Mouse (Mus musculus): ENCODE data around the gene Gm17027. TPM values are rescaled to one million over a fixed set of nuclear protein-coding genes. Genes with fewer than 3 reads are reported as not detected.
"Not testable (repeated sequence)": the region's sequence is repeated elsewhere in the genome, so short reads cannot be mapped to it uniquely, and the experiment has no call there.

Gene Gm17027
- polyA plus RNA-seq (2014; fragmentation: Nextera tagmentation; extraction: Ambion mirVana), result not detected in 2 replicates

DNA sequence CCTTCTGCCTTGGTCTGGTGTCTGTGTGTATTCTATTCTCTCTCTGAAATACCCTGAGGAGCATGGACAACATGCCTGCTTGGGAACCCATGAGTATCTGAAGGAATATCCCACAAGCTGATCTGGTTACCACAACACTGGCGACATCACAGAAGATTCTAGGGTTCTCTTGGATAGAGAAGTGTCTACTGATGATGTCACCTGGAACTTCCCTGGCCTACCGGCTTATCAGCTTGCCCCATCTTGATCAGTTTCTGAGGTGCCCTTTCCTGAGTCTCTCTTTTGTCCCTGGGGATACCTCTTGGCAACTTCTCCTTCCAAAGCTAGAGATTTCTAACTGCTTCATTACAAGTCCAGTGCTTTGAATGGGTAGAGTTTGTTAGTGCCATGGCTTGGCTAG lies at the start of gene Gm17027:
Gene Gm17027 (minus strand): TSS at position 101 of the 400 bp plus-strand sequence.
- H3K4me3 ChIP-seq (ENCODE audit: low read depth, low read length); ATAC-seq (replicated peaks; ENCODE audit: insufficient number of reproducible peaks, low FRiP score, low TSS enrichment); H3K36me3 ChIP-seq (ENCODE audit: control insufficient read depth, insufficient read depth, low read length); H3K27me3 ChIP-seq (ENCODE audit: control insufficient read depth, insufficient read depth, low read length); H3K9me3 ChIP-seq (replicated peaks; ENCODE audit: control insufficient read depth, low read length); H3K9ac ChIP-seq (ENCODE audit: low read depth, low read length); H3K4me2 ChIP-seq; H3K4me1 ChIP-seq (ENCODE audit: control insufficient read depth, insufficient read depth, low read length); H3K27ac ChIP-seq (ENCODE audit: low read depth, low read length): not testable (repeated sequence)
- 63% methylated on average over 1 of the region's 2 CpGs for WGBS (ENCODE audit: insufficient replicate concordance)

DNA sequence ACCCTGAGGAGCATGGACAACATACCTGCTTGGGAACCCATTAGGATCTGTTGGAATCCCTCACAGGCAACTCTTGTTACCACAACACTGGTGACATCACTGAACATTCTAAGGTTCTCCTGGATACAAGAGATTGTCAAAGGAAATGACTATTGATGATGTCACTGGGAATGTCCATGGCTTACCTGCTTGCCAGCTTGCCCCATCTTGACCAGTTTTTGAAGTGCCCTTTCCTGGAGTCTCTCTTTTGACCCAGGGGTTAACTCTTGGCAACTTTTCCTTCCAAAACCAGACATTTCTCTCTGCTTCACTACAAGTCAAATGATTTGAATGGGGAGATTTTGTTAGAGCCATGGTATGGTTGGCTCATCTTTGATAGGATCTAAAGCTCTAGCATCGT lies 28.3 kb upstream of the Gm17027 start, which contains the start of gene Gm3573:
Gene Gm3573 (minus strand): TSS at position 101 of the 400 bp plus-strand sequence.
- H3K9ac ChIP-seq (ENCODE audit: low read depth, low read length); H3K9me3 ChIP-seq (replicated peaks; ENCODE audit: control insufficient read depth, low read length); H3K27me3 ChIP-seq (ENCODE audit: control insufficient read depth, insufficient read depth, low read length); H3K4me2 ChIP-seq; H3K4me3 ChIP-seq (ENCODE audit: low read depth, low read length); H3K4me1 ChIP-seq (ENCODE audit: control insufficient read depth, insufficient read depth, low read length); H3K36me3 ChIP-seq (ENCODE audit: control insufficient read depth, insufficient read depth, low read length); H3K27ac ChIP-seq (ENCODE audit: low read depth, low read length); ATAC-seq (replicated peaks; ENCODE audit: insufficient number of reproducible peaks, low FRiP score, low TSS enrichment): not testable (repeated sequence)
- WGBS (ENCODE audit: insufficient replicate concordance), result no CpG with 5 or more reads among the region's 1 CpGs

DNA sequence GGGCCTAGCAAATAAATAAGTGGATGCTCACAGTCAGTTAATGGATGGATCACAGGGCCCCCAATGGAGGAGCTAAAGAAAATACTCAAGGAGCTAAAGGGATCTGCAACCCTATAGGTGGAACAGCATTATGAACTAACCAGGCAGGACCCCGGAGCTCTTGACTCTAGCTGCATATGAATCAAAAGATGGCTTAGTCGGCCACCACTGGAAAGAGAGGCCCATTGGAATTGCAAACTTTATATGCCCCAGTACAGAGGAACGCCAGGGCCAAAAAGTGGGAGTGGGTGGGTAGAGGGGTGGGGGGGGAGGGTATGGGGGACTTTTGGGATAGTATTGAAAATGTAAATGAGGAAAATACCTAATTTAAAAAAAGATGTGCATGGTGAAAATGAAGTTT lies 21.5 kb upstream of the Gm17027 start:
- H3K27me3 ChIP-seq (ENCODE audit: control insufficient read depth, insufficient read depth, low read length); H3K4me1 ChIP-seq (ENCODE audit: control insufficient read depth, insufficient read depth, low read length); H3K9me3 ChIP-seq (replicated peaks; ENCODE audit: control insufficient read depth, low read length); H3K4me2 ChIP-seq; H3K4me3 ChIP-seq (ENCODE audit: low read depth, low read length); H3K36me3 ChIP-seq (ENCODE audit: control insufficient read depth, insufficient read depth, low read length); H3K9ac ChIP-seq (ENCODE audit: low read depth, low read length); ATAC-seq (replicated peaks; ENCODE audit: insufficient number of reproducible peaks, low FRiP score, low TSS enrichment); H3K27ac ChIP-seq (ENCODE audit: low read depth, low read length): not testable (repeated sequence)
- WGBS (ENCODE audit: insufficient replicate concordance), result 79% methylated on average over 3 of the region's 3 CpGs

DNA sequence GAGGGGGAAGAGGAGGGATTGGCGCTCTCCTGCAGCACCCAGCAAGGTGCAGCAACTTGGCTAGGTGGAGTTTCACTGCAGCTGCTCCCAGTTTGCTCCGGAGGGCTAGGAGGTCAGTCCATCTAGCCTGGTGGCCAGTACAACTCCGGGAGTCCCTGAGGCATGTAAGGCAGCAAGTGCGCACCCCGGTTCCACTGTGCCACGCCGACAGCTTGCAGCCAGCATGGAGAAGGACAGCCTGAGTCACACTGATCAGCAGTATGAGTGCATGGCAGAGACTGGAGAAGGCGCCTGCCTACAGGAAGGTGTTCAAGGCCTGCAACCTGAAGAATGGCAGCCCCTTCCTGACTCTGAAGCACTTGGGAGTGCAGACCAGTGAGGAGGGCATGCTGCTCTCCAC lies 27.9 kb downstream of the Gm17027 start:
- H3K9ac ChIP-seq (ENCODE audit: low read depth, low read length); H3K27ac ChIP-seq (ENCODE audit: low read depth, low read length); H3K4me1 ChIP-seq (ENCODE audit: control insufficient read depth, insufficient read depth, low read length); H3K9me3 ChIP-seq (replicated peaks; ENCODE audit: control insufficient read depth, low read length); ATAC-seq (replicated peaks; ENCODE audit: insufficient number of reproducible peaks, low FRiP score, low TSS enrichment); H3K4me3 ChIP-seq (ENCODE audit: low read depth, low read length); H3K36me3 ChIP-seq (ENCODE audit: control insufficient read depth, insufficient read depth, low read length); H3K27me3 ChIP-seq (ENCODE audit: control insufficient read depth, insufficient read depth, low read length); H3K4me2 ChIP-seq: not testable (repeated sequence)
- 77% methylated on average over 6 of the region's 8 CpGs for WGBS (ENCODE audit: insufficient replicate concordance)

DNA sequence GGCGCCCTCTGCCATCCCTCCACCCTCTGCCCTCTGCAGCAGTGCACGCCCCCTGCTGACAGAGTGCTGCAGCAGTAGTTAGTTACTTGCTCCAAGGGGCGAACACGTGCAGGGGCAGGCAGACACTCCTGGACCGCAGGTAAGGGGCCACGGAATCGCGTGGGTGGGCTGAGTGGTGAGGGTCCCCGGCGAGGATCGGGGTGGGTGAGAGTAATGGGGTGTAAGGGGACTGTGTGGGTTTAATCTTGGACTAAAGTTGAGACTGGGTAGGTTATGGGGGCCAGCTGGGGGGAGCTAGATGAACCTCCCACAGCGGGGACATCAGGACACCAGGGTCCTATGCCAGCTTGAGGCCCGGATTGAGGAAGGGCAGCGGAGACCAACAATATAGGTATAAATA lies 28.6 kb downstream of the Gm17027 start:
- H3K4me2 ChIP-seq; H3K36me3 ChIP-seq (ENCODE audit: control insufficient read depth, insufficient read depth, low read length); H3K9me3 ChIP-seq (replicated peaks; ENCODE audit: control insufficient read depth, low read length); H3K4me3 ChIP-seq (ENCODE audit: low read depth, low read length); ATAC-seq (replicated peaks; ENCODE audit: insufficient number of reproducible peaks, low FRiP score, low TSS enrichment); H3K9ac ChIP-seq (ENCODE audit: low read depth, low read length); H3K4me1 ChIP-seq (ENCODE audit: control insufficient read depth, insufficient read depth, low read length); H3K27me3 ChIP-seq (ENCODE audit: control insufficient read depth, insufficient read depth, low read length); H3K27ac ChIP-seq (ENCODE audit: low read depth, low read length): not testable (repeated sequence)
- WGBS (ENCODE audit: insufficient replicate concordance), result 45% methylated on average over 10 of the region's 14 CpGs

DNA sequence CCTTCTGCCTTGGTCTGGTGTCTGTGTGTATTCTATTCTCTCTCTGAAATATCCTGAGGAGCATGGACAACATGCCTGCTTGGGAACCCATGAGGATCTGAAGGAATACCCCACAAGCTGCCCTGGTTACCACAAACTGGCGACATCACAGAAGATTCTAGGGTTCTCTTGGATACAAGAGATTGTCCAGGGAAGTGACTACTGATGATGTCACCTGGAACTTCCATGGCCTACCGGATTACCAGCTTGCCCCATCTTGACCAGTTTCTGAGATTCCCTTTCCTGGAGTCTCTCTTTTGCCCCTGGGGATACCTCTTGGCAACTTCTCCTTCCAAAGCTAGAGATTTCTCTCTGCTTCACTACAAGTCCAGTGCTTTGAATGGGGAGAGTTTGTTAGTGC lies 45.2 kb downstream of the Gm17027 start, which contains the start of gene Gm7951:
Gene Gm7951 (minus strand): TSS at position 101 of the 400 bp plus-strand sequence.
- not testable (repeated sequence) for H3K9me3 ChIP-seq (replicated peaks; ENCODE audit: control insufficient read depth, low read length); H3K27me3 ChIP-seq (ENCODE audit: control insufficient read depth, insufficient read depth, low read length); ATAC-seq (replicated peaks; ENCODE audit: insufficient number of reproducible peaks, low FRiP score, low TSS enrichment); H3K4me3 ChIP-seq (ENCODE audit: low read depth, low read length); H3K4me2 ChIP-seq; H3K9ac ChIP-seq (ENCODE audit: low read depth, low read length); H3K4me1 ChIP-seq (ENCODE audit: control insufficient read depth, insufficient read depth, low read length); H3K27ac ChIP-seq (ENCODE audit: low read depth, low read length); H3K36me3 ChIP-seq (ENCODE audit: control insufficient read depth, insufficient read depth, low read length)
- no CpG with 5 or more reads among the region's 2 CpGs for WGBS (ENCODE audit: insufficient replicate concordance)

Other genes with a start within 250 kb of the Gm17027 start
- gene 1700049E17Rik1, start 237.7 kb downstream of the Gm17027 start, polyA plus RNA-seq (2014; fragmentation: Nextera tagmentation; extraction: Ambion mirVana), result not detected in 2 replicates
- not detected in 2 replicates for gene 1700024B05Rik, start 218.6 kb downstream of the Gm17027 start, polyA plus RNA-seq (2014; fragmentation: Nextera tagmentation; extraction: Ambion mirVana)
- gene Gm6401, start 194.7 kb downstream of the Gm17027 start, polyA plus RNA-seq (2014; fragmentation: Nextera tagmentation; extraction: Ambion mirVana), result not detected in 2 replicates
- gene Gm3543, start 179.3 kb downstream of the Gm17027 start, polyA plus RNA-seq (2014; fragmentation: Nextera tagmentation; extraction: Ambion mirVana), result not detected in 2 replicates
- gene Gm7951, start 45.3 kb downstream of the Gm17027 start, polyA plus RNA-seq (2014; fragmentation: Nextera tagmentation; extraction: Ambion mirVana), result not detected in 2 replicates
- gene Gm3573, start 28.2 kb upstream of the Gm17027 start, polyA plus RNA-seq (2014; fragmentation: Nextera tagmentation; extraction: Ambion mirVana), result not detected in 2 replicates
- gene Gm17026, start 97.4 kb upstream of the Gm17027 start, polyA plus RNA-seq (2014; fragmentation: Nextera tagmentation; extraction: Ambion mirVana), result not detected in 2 replicates
- not detected in 2 replicates for gene Gm9611, start 134.7 kb upstream of the Gm17027 start, polyA plus RNA-seq (2014; fragmentation: Nextera tagmentation; extraction: Ambion mirVana)
- gene Gm7995, start 147.6 kb upstream of the Gm17027 start, polyA plus RNA-seq (2014; fragmentation: Nextera tagmentation; extraction: Ambion mirVana), result not detected in 2 replicates

Measured in heart, embryonic 11.5 days (tissue).